Mouse (Mus musculus): ENCODE measurements at regions not wholly inside any gene's neighbourhood (a gene's known extent, or its start where the extent isn't known, plus 50 kb on each side); places are given as distances from the start of the nearest gene placed in this dataset.
A peak's percentile ranks its signal among the peaks of the same experiment; 100 is the strongest.
"Not testable (repeated sequence)": the region's sequence is repeated elsewhere in the genome, so short reads cannot be mapped to it uniquely, and the experiment has no call there.

- no peak for ATAC-seq (replicated peaks)
- Histone ChIP-seq H3K4me3 (no peak overlapping the region), H3K9ac (no peak overlapping the region), H3K27me3 (replicated peaks) (no peaks in the 10 kb centered on the region), H3K4me2 (no peak overlapping the region), H3K36me3 (replicated peaks) (no peaks in the 10 kb centered on the region), H3K9me3 (no peaks in the 10 kb centered on the region), H3K27ac (no peak overlapping the region), H3K4me1 (no peaks in the 10 kb centered on the region)
- 92% methylated on average over 3 of the region's 3 CpGs for WGBS
These were observed 592.3 kb upstream of the Chrm3 start for GRCm38 (mm10) chr13:10952923-10953322.

GRCm38 (mm10) chr13:10950658-10951057, 590.0 kb upstream of the Chrm3 start:
- WGBS: 87% methylated on average over 9 of the region's 9 CpGs
- ATAC-seq (replicated peaks); H3K4me2 ChIP-seq: not testable (repeated sequence)

GRCm38 (mm10) chr13:10947398-10947797, 586.8 kb upstream of the Chrm3 start:
- 76% methylated on average over 2 of the region's 2 CpGs for WGBS
- H3K9me3 ChIP-seq: no peaks in the 10 kb centered on the region
- H3K27ac ChIP-seq: no peak overlapping the region
- no peak for ATAC-seq (replicated peaks)
- H3K4me1 ChIP-seq: no peaks in the 10 kb centered on the region
- no peaks in the 10 kb centered on the region for H3K27me3 ChIP-seq (replicated peaks)
- H3K4me2 ChIP-seq: no peak overlapping the region
- no peak overlapping the region for H3K4me3 ChIP-seq
- no peaks in the 10 kb centered on the region for H3K36me3 ChIP-seq (replicated peaks)
- no peak overlapping the region for H3K9ac ChIP-seq

More at GRCm38 (mm10) chr13:10950658-10951057, 590.0 kb upstream of the Chrm3 start:
- not testable (repeated sequence) for H3K4me1 ChIP-seq; H3K36me3 ChIP-seq (replicated peaks); H3K27ac ChIP-seq; H3K9me3 ChIP-seq; H3K27me3 ChIP-seq (replicated peaks); H3K4me3 ChIP-seq; H3K9ac ChIP-seq

- Histone ChIP-seq H3K4me2 (no peak overlapping the region), H3K4me3 (no peak overlapping the region), H3K4me1 (no peaks in the 10 kb centered on the region), H3K36me3 (replicated peaks) (no peaks in the 10 kb centered on the region), H3K9ac (no peak overlapping the region), H3K27me3 (replicated peaks) (no peaks in the 10 kb centered on the region), H3K9me3 (no peaks in the 10 kb centered on the region), H3K27ac (no peak overlapping the region)
- ATAC-seq (replicated peaks): no peak
- 73% methylated on average over 4 of the region's 4 CpGs for WGBS
These were observed 583.2 kb upstream of the Chrm3 start for GRCm38 (mm10) chr13:10943877-10944276.

GRCm38 (mm10) chr13:10942031-10942655, 581.5 kb upstream of the Chrm3 start:
- H3K4me2 ChIP-seq: no peak overlapping the region
- H3K4me1 ChIP-seq: no peaks in the 10 kb centered on the region
- ATAC-seq (replicated peaks): no peak
- no peak overlapping the region for H3K9ac ChIP-seq
- no peaks in the 10 kb centered on the region for H3K27me3 ChIP-seq (replicated peaks)
- no peak overlapping the region for H3K27ac ChIP-seq
- no peak overlapping the region for H3K4me3 ChIP-seq
- WGBS: 50% methylated on average over 4 of the region's 4 CpGs
- no peaks in the 10 kb centered on the region for H3K9me3 ChIP-seq
- no peaks in the 10 kb centered on the region for H3K36me3 ChIP-seq (replicated peaks)

- no peak for ATAC-seq (replicated peaks)
- Histone ChIP-seq H3K9ac (no peak overlapping the region), H3K9me3 (no peaks in the 10 kb centered on the region), H3K4me3 (no peak overlapping the region), H3K4me1 (no peaks in the 10 kb centered on the region), H3K36me3 (replicated peaks) (no peaks in the 10 kb centered on the region), H3K4me2 (no peak overlapping the region), H3K27ac (no peak overlapping the region), H3K27me3 (replicated peaks) (no peaks in the 10 kb centered on the region)
- WGBS: 83% methylated on average over 2 of the region's 2 CpGs
These were observed 577.6 kb upstream of the Chrm3 start for GRCm38 (mm10) chr13:10938233-10938632.

GRCm38 (mm10) chr13:10930741-10931140, 570.1 kb upstream of the Chrm3 start:
- 96% methylated on average over 3 of the region's 3 CpGs for WGBS
- Histone ChIP-seq H3K4me3 (no peak overlapping the region), H3K9me3 (no peaks in the 10 kb centered on the region), H3K4me1 (no peaks in the 10 kb centered on the region), H3K27ac (no peak overlapping the region), H3K4me2 (no peak overlapping the region), H3K9ac (no peak overlapping the region), H3K36me3 (replicated peaks) (no peaks in the 10 kb centered on the region), H3K27me3 (replicated peaks) (no peaks in the 10 kb centered on the region)
- no peak for ATAC-seq (replicated peaks)

GRCm38 (mm10) chr13:10914377-10914776, 553.7 kb upstream of the Chrm3 start:
- Histone ChIP-seq H3K4me3 (no peak overlapping the region), H3K9ac (no peak overlapping the region), H3K4me1 (no peaks in the 10 kb centered on the region), H3K27ac (no peak overlapping the region), H3K36me3 (replicated peaks) (no peaks in the 10 kb centered on the region), H3K4me2 (no peak overlapping the region), H3K27me3 (replicated peaks) (no peaks in the 10 kb centered on the region), H3K9me3 (no peaks in the 10 kb centered on the region)
- ATAC-seq (replicated peaks): peak; percentile 67; the same call in 1 of the 2 replicates

- H3K27ac ChIP-seq: no peak overlapping the region
- no peaks in the 10 kb centered on the region for H3K36me3 ChIP-seq (replicated peaks)
- no peak overlapping the region for H3K9ac ChIP-seq
- H3K4me3 ChIP-seq: no peak overlapping the region
- no peak overlapping the region for H3K4me2 ChIP-seq
- ATAC-seq (replicated peaks): no peak; the same call in 1 of the 2 replicates
- WGBS: 41% methylated on average over 2 of the region's 2 CpGs
- H3K27me3 ChIP-seq (replicated peaks): no peaks in the 10 kb centered on the region
- H3K9me3 ChIP-seq: no peaks in the 10 kb centered on the region
- no peaks in the 10 kb centered on the region for H3K4me1 ChIP-seq
These were observed 548.6 kb upstream of the Chrm3 start for GRCm38 (mm10) chr13:10909122-10909751.

- no peak for ATAC-seq (replicated peaks)
- no peak overlapping the region for H3K27ac ChIP-seq
- H3K36me3 ChIP-seq (replicated peaks): no peaks in the 10 kb centered on the region
- no peak overlapping the region for H3K9ac ChIP-seq
- WGBS: 61% methylated on average over 2 of the region's 2 CpGs
- H3K27me3 ChIP-seq (replicated peaks): no peaks in the 10 kb centered on the region
- no peaks in the 10 kb centered on the region for H3K9me3 ChIP-seq
- H3K4me2 ChIP-seq: no peak overlapping the region
- no peak overlapping the region for H3K4me3 ChIP-seq
- no peaks in the 10 kb centered on the region for H3K4me1 ChIP-seq
These were observed 507.2 kb upstream of the Chrm3 start for GRCm38 (mm10) chr13:10867864-10868263.

- 95% methylated on average over 9 of the region's 9 CpGs for WGBS
- H3K36me3 ChIP-seq (replicated peaks); H3K4me1 ChIP-seq; H3K27ac ChIP-seq; H3K4me3 ChIP-seq; H3K4me2 ChIP-seq; H3K9me3 ChIP-seq; ATAC-seq (replicated peaks); H3K9ac ChIP-seq; H3K27me3 ChIP-seq (replicated peaks): not testable (repeated sequence)
These were observed 495.4 kb upstream of the Chrm3 start for GRCm38 (mm10) chr13:10855947-10856561.

GRCm38 (mm10) chr13:10845212-10845611, 484.6 kb upstream of the Chrm3 start:
- WGBS: 54% methylated on average over 5 of the region's 5 CpGs
- Histone ChIP-seq H3K36me3 (replicated peaks) (no peaks in the 10 kb centered on the region), H3K4me1 (no peaks in the 10 kb centered on the region), H3K4me2 (no peak overlapping the region), H3K27ac (no peak overlapping the region), H3K9ac (no peak overlapping the region), H3K27me3 (replicated peaks) (no peaks in the 10 kb centered on the region), H3K4me3 (no peak overlapping the region), H3K9me3 (no peaks in the 10 kb centered on the region)
- no peak for ATAC-seq (replicated peaks)

Measured in midbrain, embryonic 15.5 days (tissue).